Mouse (Mus musculus) brain, embryonic 18.5 days (tissue): Measurements from ENCODE around the gene Klhdc9.
"Not testable (repeated sequence)": the region's sequence is repeated elsewhere in the genome, so short reads cannot be mapped to it uniquely, and the experiment has no call there.

Source experiments
- DNase-seq: peaks from one replicate; pipeline ENCODE4 v3.0.0-alpha.2; 2012; ENCODE audit warnings: low read depth, low spot score

Klhdc9 gene

DNA sequence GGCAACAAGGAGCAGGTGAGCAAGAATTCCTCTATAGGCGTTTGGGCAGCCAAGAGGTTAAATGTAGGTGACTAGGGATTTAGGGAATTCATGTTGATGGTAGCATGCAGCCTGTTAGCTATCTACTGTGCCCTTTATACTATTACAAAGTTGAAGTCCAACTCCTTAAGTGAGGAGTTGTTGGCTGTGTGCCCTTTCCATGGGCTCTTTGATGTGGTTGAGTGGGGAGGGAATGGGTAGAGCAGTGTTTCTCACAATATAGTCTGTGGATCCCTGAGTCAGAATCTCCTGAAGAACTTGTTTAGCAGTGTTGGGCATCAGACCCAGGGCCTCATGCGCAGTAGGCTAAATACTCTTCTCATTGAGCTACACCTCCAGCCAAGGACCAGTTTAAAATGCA, 3.8 kb downstream of the Klhdc9 start:
- no peak for DNase-seq

DNA sequence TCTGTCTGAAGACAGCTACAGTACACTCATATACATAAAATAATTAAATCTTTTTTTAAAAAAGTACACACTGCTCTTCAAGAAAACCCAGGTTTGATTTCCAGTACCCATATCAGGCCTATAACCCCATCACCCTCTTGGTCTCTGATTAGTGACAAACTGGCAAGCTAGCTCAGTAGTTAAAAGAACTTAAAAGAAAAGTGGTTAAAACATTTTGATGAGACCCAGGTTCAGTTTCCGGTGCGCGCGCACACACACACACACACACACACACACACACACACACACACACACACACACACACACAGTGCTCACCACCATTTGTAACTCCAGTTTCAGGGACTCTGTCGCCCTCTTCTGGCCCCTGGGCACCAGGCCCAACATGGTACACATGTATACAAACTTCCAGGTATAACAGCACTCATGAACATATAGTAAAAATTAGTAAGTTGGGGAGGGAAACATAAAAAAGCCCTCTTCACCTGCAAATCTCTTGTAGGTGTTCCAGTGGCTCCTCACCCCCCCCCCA, 4.7 kb downstream of the Klhdc9 start:
- no peak for DNase-seq

DNA sequence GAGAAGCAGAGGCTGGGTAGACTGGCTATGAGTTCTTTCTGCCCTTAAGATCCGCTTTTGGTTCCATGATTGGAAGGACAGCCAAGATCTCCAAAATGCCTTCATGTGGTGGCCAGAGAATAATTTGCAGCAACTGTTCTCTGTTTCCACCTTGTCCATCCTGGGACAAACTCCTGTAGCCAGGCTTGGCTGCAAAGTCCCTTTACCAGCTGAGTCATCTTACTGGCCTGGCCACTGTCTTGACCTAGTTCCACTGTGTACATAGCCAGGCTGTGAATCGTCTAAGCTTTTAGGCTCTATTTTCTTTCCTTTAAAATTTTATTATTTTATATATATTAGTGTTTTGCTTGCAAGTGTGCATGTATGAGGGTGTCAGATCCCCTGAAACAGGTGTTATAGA, 11.4 kb downstream of the Klhdc9 start:
- no peak for DNase-seq

DNA sequence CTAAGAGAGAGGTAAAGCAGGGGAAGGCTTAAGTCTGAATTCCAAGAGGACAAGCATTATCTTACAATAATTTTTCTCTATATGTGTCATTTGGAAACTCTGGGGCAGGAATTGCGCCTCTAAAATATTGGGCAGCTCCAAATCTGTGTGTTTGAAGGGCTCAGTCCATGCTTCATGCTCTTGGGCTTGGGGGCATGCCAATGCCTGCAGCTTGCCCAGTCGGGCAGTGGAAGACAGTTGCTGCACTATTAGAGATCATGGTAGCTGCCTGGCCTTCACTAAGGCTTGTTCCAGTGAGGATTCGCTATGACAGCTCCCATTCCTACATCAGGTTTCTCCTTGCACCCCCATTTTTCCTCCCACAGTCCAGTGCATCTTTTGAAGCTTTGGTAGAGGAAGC, 11.9 kb downstream of the Klhdc9 start:
- no peak for DNase-seq

DNA sequence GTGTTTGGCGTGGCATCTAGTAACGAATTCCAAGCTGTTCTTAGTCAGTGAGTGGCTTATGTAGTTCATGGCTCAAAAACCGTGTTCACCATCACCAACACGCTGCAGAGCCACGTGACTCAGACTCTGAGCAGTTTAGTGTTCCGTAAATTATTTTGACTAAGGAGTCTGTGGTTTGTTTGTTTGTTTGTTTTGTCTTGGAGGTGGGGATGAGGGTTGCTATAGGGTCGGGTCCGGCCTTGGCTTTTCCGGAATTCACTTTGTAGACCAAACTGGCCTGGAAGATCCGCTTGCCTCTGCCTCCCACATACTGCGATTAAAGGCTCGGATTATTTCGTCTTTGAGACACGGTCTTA, 14.5 kb downstream of the Klhdc9 start:
- DNase-seq, result no peak

DNA sequence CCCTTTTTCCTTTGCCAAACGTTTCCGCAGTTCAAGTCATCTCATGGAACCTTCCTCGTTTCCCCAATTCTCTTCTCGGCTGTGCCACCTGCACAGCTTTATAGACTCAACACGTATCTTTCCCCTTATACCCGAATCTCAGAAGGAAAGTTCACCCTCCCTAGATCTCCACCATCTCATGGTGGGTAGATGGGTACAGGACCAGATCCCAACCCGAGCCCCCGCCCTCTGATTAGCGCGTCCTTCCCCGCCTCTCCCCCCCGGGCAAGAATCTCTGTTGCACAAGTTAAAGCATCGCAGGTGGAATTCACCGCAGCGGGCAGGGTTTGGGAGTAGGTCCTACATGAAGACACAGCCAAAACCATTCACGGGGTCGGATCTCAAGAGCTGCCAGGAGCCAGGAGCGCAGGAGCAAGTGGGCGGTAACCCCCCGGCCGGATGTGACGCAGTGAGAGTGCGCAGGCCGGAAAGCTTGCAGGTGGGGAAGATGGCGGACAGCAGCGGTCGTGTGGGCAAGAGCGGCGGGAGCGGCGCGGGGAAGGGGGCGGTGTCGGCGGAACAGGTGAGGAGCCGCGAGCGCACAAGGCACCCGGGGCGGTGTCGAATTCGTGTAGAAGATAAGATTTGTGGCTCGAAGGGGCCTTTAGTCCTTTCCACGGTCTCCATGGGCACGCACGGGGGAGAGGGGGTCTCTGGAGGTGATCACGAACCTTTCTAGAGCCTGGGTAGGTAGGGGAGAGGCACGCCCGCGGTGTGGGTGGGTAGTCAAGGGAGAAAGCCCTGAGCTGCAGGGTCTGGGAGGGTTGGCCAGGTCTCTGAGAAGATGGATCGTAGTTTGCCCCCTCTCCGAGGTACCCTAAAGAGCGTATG, 15.1 kb downstream of the Klhdc9 start, which contains the start of the genes Nit1 and Pfdn2:
Gene Nit1 (minus strand): TSS at position 422 of the 870 bp plus-strand sequence.
Gene Pfdn2 (plus strand): TSS at position 446 of the 870 bp plus-strand sequence.
- peak; percentile 76 for DNase-seq

DNA sequence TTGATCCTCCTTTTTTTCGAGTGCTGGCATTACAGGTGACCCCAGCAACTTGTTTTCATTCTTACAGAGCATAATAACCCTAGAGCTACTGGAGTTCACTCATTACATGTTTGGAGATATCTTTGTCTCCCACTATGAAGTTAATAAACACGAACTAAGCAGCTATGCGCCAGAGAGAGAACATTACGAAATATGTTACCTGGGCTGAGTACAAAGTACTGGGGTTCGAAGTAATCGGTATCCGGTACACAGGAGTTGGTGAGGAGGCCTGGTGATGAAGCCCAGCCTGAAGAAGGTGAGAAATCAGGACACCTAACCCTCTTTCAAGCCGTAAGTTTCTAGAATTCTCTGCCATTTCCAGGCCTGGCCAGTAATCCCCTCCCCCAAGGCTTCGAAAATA, 15.9 kb downstream of the Klhdc9 start:
- no peak for DNase-seq

DNA sequence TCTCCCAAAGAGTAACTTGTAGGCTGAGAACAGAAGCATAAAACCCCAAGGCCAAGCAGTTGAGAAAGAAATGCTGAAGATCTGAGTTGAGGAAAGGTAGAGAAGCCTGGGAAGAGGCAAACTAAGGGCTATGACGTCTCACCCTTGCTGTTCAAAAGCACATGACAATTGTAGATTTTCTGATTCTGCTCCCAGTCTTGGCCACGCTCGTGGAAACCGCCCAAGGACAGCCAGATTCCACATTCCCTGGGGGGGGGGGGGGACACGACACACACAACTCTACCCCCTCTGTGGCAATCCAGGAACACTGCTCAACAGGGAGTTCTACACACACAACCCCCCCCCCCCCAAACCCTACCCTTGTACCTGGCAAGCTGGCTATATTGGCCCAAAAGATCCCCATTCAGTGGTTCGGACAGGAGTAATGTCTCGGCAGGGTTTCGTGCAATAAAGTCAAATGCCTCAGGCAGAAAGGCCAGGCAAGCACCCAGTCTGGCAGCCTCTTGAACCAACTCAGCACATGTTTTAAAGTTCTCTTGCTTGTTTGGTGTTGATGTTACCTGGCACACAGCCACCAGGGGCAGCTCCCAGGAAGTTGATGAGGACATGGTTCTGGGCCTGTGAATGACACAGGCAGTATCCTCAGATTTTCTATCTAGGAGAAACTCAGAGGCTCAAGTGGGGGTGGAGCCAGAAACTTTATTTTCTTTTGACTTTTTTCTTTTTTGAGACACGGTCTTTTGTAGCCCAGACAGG, 16.5 kb downstream of the Klhdc9 start:
- DNase-seq, result no peak

DNA sequence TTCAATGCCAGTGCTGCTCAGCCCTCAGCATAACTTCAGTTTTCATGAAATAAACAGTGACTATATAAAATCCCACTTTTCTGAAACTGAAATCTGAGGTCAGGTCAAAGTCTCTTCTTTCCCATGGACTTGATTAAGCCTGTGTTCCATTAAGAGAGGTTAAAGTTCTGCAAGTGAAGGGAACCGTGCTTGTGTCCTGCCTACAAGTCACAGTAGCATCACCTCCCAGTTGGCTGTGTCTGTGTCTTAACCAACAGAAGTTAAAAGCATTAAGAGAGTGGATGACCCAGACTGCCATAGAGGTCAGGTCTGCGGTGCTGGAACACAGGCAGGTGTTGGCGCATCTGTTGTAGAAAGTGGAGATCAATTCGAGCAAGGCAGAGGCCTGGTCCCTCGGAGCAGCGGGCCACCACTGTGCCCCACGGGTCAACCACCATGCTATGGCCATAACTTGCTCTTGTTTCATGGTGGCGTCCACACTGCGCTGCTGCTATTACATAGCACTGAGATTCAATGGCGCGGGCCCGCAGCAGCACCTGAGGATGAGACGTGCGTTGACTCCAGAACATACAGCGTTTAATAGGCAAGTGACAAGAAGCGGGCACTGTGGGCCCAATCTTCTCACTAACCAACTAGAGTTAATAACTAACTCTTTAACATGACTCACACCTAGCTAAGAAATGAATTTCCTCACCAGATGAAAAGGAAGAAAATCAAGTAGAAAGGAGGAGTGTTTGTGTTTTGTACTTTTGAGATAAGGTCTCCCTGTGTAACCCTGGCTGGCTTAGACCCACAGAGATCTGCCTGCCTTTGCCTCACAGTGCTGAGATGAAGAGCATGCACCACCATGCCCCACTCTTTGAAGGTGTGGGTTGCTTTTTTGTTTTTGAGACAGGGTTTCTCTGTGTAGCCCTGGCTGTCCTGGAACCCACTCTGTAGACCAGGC, 18.1 kb downstream of the Klhdc9 start:
- no peak for DNase-seq

DNA sequence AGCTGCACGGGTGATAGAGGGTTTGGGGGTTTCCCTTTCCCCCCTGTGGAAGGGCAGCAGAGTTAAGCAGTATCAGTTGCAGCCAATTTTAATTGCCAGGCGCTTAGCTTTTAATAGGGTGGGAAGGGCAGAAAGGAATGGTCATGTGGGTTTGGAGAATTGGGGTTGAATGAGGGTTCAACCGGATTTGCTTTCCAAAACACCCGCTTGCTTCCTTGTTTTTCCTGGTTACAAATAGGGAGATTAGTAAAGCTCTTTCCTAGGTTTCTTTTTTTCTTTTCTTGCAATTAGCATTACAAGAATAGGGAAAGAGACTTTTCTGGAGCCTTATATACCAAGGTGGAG, 30.4 kb downstream of the Klhdc9 start:
- DNase-seq, result no peak

DNA sequence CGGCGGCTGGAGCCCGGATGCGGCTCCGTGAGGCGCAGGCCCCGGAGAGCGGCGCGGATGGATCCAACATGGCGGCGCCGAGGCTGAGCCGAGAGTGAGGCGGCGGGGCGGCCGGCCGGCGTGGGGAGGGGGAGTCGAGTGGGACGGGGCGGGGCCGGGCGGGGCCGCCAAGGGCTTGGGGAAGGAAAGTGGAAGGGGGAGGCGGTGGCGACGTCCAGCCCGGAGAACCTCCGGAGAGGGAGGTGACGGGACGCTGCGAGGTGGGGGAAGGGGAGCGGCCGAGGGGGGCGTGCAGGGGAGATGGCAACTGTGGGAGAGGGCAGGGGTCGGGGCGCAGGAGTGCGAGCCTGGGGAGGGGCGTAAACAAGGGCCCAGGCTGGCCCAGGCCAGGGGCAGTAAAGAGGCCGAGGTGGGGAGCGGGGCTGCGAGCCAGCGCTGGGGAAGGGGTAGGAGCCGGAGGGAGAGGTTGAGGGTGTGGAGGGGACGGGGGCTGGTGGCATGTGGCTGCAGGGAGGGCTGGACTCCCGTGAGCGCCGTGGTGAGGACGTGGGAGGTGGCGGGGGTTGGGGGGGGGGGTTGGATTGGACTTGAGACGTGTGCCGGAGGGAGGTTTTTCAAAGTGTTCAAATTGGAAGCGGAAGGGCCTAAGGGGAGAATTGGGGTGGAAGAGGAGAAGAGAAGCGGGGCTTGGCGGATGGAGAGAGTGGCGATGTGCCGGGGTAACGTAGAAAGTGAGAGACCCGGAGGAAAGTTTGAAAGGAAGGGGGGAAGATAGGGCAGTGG, 31.0 kb downstream of the Klhdc9 start:
- no peak for DNase-seq

DNA sequence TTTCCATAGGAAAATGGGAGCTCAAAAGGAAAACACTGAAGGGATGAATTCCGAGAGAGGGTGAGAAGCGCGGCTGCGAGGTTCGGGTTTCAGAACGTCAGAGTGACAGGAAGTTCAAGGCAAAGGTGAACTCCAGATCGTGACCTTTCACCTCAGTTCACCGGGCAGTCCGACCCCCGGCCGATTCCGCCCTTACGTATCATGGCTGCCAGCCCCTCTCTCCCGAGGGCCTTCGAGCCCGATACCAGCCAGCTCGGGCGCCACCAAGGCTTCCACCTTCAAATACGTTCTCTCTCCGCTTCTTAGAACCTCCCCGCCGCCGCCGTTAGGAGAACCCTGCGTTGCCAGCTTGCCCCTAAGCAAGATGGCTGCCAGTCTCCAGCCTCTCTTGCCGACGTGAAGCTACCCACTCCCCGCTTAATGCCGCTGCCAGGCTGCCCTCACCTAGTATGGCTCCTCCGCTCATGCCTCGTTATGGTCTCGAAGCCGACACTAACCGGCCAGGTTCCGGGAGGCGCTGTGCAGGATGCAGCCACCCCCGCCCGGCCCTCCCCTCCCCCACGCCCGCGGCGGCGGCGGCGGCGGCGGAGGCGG, 31.7 kb downstream of the Klhdc9 start, which contains the start of gene Dedd:
Gene Dedd (plus strand): TSS at position 307 of the 594 bp plus-strand sequence.
- peak; percentile 94 for DNase-seq

DNA sequence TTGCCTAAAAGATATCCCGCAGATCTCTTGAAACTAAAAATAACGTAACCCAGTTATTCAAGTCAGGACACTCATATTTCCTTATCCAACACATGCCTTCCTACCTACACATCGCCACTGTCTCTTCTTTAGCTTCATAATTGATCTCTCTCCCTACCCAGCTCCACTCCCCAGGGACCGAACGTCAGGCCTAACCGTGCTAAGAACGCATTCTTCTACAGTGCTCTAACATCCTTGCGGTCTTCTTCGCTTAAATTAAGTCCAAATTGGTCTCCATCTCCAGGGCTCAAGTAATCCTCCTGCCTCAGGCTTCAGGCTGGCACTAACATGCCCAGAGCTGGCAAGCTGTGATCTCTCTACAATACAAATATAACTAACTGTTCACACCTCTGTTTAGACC, 32.4 kb downstream of the Klhdc9 start:
- DNase-seq, result no peak

DNA sequence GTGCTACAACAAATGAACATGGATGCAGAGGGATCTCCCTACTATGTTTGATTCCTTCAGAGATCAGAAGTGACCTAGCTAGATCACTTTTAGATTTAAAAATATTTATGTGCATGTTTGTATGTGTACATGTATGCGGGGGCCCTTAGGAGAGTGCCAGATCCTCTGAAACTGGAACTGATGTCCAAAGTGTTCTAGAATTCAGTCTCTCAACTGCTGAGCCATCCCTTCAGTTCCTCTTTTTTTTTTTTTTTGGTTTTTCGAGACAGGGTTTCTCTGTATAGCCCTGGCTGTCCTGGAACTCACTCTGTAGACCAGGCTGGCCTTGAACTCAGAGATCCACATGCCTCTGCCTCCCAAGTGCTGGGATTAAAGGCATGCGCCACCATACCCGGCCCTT, 34.0 kb downstream of the Klhdc9 start:
- DNase-seq, result not testable (repeated sequence)

DNA sequence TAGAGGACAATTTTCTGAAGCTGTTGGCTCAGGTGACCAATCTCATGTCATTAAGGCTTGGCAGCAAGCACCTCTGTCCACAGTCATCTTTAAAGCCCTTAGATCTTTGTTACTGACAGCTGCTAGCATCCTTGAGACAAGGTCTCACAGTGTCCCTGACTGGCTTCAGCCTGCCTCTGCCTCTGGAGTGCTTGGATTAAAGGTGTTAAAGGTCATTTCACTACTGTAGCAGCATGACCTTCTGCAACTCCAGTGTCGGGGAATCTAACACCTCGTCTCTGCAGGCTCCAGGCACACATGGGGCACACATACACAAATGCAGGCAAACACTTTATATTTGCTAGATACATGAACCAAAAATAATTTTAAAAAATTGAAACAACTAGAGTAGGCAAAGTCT, 35.0 kb downstream of the Klhdc9 start:
- no peak for DNase-seq

DNA sequence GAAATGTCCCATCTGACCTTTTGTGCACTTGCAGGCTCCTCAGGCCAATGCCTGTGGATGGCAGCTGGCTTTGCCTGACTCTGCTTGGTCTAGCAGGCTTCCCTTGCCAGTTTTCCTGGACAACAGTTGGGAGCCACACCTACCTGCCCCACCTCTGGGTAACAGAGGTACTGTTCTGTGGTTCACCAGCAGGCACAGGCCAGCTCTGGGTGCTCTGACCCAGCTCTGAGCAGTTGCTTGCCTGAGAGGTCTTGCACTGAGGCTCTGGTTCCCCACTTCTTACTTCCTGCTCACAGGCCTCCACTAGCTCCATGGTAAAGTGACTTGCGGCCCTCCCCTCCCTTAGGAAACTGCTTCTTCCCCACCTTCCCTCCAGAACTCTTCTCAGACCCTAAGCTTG, 38.6 kb downstream of the Klhdc9 start:
- no peak for DNase-seq

DNA sequence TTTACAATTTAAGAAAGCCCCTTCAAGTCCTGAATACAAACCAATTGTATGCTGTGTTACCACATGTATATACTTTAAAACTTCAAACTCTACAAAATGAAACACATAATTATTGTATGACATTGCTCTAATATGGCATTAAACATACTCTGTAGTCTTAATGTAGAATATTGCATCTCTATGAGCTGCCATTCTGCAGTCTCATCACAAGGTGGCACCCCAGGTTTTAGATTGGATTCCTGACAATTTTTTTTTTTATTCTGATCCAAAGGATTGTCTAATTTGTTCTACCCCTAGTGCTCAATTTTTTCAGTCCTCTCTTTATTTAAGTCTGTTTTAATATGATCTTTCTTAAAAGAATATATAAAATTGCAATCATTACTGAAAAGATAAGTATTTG, 39.2 kb downstream of the Klhdc9 start:
- DNase-seq, result no peak

DNA sequence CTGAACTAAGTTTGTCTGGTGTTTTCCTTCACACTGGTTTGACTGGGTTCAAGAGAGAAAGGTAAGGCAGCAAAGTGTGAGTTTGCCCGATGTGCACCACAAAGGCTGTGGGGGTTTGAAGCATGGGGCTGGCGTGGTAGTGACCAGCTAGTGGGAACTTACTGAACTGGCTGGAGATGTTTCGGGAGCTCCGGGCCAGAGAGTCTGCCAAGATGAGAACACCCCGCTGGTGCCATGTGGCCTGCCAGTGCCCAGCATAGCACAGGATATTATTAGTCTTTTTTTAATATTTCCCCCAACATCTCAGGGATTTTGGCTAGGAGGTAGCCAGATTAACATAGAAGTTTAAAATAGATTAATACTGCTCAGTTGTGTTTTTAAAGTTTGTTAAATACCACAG, 40.4 kb downstream of the Klhdc9 start:
- no peak for DNase-seq

DNA sequence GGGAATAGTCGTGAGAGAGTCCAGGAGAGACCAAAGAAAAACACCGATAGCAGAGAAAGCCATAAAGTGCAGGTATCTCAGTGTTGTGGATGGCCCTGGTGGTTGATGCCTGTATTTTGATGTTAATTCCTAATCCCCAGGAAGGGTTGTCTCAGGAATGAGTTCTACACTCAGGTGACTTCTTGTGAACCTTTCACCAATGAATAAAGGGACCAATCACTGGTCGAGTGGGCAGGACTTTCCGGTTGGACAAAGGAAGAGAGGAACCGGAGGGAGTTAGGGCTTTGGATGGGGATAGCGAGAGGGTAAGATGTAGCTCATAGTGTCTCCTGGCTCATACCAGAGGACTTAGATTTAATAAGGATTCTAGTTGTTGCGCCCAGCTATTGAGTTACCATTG, 40.9 kb downstream of the Klhdc9 start:
- DNase-seq, result no peak

DNA sequence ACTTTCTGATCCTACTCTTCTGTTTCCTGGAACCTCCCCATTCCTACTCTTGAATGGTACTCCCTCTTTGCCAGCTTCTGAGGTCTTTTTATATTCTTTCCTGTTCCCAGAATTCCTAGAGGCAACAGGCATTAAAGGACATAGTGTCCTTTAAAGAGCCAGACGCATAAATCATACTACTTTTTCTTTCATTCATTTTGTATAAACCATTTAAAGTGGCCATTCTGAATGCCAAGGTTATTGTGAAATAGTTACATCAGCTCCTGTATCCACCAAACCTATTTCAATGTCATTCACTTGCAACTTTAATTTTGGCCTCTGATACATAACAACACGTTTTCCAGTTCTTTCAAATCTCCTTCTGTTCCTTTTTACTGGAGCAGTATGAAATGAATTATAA, 51.3 kb downstream of the Klhdc9 start:
- DNase-seq, result no peak
